Mouse (Mus musculus): ENCODE results near the gene Anxa6.
"Not testable (repeated sequence)": the region's sequence is repeated elsewhere in the genome, so short reads cannot be mapped to it uniquely, and the experiment has no call there.

Anxa6 gene

DNA sequence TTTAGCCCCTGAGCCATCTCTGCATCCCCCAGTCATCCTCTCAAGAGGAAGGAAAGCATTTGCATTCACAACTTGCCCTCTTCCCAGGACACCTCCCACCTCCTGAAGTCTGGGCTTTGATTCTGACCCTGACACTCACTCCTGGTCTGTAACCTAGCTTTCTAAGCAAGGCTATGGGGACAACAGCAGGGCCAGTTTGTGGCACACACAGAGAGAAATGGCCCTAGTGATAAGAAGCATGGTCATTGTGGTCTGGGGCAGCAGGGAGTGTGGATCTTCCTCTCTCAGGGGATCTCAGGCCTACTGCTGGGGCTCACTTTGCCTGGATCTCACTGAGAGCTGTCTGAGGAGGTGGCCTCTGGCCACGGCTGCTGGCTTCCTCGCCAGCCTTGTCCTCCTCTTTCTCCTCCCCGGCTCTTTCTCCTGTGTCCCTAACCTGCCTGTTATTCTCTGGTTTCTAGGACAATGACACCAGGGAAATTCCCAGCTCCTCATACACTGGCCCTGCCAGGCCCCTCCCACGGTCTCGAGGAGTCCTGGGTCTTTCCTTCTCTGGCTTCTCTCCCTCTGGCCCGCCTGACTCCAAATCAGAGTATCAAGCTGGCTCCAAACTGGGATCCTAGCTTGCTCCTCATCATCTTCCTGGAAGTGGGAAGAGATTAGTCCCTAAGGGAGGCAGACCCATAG lies 71.9 kb downstream of the Anxa6 start:
- DNase-seq (ENCODE audit: low spot score), result no peak

DNA sequence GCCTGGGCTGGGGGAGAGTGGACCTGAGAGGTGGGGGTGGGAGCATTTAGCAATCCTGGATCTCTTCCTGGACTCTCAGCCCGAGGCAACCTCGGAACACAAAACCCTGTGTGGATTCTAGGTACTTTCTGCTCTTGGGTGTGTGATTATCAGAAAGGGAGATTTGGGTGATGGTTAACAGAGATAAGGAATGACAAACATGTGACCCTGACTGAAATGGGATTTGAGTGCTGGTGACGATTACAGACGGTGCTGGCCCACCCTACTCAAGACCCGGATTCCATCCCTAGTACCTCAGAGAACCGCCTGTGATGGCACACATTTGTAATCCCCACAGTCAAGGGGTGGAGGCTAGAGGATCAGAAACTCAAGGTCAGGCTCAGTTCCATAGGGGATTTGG lies 73.0 kb downstream of the Anxa6 start:
- no peak for DNase-seq (ENCODE audit: low spot score)

DNA sequence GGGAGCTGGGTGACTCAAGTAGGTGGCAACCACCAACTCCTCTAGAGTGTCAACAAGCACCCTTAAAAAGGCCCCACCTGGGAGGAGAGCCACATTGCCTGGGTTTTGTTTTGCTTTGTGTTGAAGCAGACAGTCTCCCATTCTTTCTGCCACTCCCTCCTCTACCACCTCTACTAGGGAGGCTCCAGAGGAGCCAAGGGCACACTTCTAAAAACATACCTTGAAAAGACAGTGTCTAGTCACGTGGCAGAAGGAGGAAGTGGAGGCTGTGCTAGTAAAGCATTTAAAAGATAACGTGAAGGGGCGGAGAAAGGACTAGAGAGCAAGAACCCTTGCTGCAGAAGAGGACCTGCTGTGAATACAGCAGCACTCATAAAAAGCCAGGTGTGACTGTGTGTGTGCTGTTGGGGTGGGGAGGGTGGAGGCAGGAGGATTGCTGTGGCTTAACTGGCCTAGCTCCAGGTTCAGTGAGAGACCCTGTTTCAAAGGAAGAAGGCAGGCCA lies 74.6 kb downstream of the Anxa6 start:
- no peak for DNase-seq (ENCODE audit: low spot score)

DNA sequence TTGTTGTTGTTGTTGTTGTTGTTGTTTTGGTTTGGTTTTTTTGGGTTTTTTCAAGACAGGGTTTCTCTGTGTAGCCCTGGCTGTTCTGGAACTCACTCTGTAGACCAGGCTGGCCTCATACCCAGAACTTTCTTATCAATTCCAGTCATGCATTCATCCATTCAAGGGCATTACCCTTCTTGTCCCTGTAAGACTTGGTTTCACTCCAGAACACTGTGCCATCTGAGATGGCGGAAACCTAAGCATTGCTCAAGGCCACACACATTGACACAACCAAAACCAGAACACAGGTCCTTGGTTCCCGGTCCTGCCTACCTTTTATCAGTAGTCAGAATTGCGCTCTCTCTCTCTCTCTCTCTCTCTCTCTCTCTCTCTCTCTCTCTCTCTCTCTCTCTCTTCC lies 75.5 kb downstream of the Anxa6 start:
- not testable (repeated sequence) for DNase-seq (ENCODE audit: low spot score)

DNA sequence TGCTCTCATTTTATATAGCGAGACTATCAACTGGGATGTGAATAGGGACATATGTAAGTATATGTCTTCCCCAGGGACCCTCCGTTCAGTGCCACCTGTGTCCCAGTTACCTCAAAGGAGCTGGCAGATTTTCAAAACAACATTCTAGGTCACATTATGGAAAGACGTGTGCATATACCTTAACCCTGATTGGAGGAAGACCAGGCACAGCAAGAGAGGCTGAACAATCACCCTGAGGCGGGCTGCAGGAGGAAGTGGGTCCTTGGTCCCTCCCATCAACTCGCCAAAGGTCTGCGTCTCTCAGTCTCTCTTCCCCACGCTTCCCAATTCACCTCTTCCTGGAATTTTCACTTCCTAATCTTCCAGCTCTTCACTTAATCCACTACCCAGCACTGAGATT lies 76.3 kb downstream of the Anxa6 start:
- no peak for DNase-seq (ENCODE audit: low spot score)

DNA sequence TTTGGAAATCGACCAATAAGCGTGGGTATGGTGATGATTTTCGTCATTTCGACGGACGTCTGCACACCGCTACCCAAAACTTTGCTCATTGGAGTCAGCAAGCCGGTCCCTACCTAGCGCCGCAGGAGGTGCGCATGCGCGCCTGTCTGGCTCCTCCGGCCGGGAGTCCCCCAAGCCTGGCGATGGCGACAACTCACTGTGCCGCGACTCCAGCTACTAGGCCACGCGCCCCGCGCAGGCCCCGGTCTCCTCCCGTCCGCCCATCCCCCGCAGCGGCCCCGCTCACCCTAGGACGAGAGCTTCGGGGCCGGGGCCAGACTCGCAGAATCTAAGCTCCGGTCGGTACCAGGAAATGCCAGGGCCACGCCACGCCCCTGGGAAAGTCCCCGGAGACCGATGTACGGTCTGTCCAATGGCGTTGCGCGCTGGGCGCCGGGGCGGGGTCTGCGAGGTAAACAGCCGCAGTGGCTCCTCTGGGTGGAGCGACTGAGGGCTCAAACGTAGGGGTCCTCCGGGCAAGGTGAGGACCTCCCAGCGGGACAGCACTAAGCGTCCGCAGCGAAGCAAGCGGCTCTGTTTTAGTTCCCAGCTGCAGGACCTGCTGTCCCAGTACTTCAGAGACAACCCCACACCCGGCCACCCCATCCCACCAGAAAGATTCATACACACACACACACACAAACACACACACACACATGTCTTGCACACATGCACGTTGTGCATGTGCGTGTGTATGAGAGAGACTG lies 77.3 kb downstream of the Anxa6 start:
- peak; percentile 95 for DNase-seq (ENCODE audit: low spot score)

DNA sequence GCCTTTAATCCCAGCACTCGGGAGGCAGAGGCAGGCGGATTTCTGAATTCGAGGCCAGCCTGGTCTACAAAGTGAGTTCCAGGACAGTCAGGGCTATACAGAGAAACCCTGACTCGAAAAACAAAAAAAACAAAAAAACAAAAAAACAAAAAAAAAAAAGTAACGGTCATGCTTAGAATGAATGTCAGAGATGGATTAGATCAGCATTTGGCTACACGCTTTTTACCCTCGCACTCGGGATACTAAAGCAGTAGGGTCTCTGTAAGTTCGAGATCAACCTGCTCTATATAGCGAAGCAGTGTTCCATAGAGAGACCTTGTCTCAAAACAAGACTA lies 77.9 kb downstream of the Anxa6 start:
- not testable (repeated sequence) for DNase-seq (ENCODE audit: low spot score)

DNA sequence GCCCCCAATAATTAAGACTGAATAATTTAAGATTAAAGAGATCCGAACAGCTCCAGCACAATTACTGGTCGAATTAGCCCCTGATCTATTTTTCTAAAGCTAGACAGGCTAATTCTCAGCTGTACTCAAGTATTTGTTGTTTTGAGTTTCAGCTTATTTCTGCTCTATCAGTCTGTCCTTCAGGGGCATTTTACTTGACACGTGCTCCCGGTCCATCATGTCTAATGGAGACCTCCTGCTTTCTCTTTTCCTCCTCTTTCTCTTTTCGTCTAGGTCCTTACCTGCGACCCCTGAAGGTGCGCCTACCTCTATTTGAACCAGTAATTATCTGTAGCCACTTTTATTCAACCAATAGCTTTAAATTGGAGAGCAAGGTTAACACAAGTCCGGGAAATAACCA lies 78.5 kb downstream of the Anxa6 start:
- DNase-seq (ENCODE audit: low spot score), result no peak

DNA sequence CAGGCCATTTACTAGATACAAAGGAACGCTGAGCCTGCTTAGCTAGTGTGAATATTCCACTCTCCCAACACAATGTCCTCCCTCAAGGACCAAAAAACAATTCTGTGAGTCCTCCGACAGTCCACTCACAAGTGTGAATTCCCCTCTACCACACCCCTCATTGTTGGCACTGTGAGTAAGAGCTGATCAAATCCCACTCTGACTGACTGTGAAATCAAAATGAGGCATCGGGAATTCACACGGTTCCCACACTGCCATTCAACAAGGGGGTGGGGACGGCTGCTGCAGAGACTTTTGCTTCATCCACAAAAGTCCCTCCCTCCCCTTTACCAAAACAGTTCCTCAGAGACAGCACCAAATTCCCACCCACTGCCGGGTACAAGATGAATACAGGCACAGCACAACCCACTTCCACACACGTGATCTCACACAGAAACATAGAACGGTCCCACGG lies 79.2 kb downstream of the Anxa6 start:
- no peak for DNase-seq (ENCODE audit: low spot score)

DNA sequence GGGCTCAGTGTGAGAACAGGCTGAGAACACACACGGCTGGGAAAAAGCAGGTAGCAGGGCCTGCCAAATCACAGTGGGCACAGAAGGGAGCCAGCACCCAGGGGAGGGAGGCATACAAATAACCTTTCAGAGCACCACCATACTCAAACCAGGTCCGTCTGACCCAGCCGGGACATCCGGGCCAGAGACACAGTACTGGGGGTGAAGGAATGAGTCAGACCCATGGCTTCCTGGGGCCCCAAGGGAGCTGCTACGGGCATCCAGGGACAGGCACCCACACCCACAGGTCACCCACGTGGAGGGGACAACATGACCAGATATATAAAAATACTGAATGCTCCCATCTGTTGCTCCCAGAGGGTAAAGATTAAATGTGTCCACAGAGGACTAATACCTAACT lies 80.6 kb downstream of the Anxa6 start:
- no peak for DNase-seq (ENCODE audit: low spot score)

DNA sequence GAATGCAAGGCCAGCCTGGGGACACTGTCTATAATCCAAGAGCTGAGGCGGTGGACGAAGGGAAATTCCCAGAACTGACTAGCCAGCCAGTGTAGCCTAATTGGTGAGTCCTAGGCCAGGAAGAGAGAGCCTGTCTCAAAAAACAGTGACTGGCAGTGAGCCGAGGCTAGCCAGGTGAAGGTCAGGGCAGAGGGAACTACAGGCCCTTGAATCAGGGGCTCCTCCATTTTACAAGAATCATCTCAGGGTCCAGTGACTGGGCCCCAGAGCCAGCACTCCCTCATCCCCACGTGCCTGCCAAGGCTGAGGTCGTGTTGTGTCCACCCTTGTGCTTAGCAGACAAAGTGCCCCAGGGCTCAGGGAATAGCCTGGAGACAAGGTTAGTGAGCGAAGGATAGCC lies 82.6 kb downstream of the Anxa6 start:
- no peak for DNase-seq (ENCODE audit: low spot score)

DNA sequence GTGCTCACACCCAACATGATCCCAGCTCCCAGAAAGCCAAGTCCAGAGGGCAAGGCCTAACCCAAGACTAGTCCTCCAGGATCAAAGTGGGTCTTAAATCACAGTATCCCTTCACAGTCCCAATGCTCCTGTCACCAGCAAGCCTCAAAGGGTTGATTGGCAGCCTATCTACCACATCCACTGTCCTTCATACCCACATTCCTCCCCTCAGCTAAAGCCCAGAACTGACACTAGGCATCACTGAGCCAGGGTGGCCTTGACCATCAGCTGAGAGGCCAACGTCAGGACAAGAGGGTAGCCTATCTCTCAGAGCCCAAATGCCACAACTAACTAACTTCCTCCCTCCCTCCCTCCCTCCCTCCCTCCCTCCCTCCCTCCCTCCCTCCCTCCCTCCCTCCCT lies 83.5 kb downstream of the Anxa6 start:
- DNase-seq (ENCODE audit: low spot score), result no peak

DNA sequence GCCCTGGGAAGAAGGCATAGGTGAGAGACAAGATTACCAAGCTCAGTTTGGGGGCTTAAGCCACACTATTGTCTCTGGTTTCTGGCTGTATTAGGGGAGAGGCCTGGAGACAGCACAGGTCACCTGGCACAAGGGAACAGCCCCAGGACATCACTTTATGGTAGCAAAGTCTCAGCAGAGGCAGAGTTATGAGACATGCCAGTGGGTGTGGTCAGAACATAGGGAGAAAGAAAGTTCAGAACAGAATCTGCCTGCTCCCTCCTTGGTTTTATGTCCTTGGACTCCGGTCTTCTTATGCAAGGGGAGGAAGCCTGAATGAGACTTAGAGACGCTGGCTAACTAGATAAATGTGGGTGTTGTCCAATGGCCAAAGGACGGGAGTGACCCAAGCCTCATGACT lies 88.5 kb downstream of the Anxa6 start:
- no peak for DNase-seq (ENCODE audit: low spot score)

DNA sequence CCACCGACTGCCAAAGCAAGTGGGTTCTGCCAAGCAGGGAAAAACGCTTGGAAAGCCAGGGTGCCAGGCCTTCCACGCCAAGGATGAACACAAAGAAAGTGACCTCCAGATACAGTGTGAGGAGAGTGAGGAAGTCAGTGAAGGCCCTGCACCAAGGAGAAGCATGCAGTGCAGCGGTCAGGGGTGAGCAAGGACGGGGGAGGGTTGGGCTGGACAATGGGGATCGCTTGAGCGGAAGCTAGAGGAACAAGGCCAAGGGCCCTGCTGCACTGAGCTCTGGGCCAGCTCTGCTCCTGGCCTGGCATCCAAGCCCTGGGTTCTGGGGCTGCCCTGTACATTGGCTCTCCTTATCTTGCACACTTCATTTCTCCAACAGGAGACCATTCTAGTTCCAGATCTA lies 93.2 kb downstream of the Anxa6 start:
- DNase-seq (ENCODE audit: low spot score), result peak; percentile 79

DNA sequence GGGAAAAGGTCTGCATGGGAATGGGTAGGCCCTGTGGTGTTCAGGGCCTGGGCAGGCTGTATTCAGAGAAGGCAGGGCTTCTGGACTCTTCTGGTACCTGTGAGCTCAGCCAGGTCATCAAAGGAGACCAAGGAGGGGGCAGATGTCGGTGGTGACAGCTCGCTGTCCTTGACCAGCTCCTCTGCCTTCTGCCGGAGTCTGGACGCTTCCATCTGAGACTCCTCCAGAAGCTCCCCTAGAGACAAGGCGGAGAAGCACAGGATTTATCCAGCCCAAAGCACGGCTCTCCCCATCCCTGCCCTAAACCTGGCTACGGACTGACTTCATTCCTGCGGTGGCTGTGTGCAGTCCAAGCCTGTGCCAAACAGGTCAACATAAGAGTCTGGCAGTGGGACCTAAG lies 93.7 kb downstream of the Anxa6 start:
- no peak for DNase-seq (ENCODE audit: low spot score)

DNA sequence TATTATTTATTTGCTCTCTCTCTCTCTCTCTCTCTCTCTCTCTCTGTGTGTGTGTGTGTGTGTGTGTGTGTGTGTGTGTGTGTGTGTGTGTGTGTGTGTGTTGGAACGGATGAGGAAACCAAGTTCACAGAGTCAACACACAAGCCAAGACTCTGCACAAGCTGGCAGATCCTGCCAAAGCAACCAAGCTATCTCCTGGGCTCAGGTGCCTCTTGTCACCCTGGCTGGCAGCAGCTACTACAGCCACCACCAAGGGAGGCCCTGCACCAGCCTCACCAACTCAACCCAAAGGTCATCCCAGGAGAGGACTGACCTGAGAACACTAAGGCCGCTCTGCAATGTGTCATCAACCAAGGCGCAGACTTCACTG lies 96.5 kb downstream of the Anxa6 start:
- DNase-seq (ENCODE audit: low spot score), result no peak

DNA sequence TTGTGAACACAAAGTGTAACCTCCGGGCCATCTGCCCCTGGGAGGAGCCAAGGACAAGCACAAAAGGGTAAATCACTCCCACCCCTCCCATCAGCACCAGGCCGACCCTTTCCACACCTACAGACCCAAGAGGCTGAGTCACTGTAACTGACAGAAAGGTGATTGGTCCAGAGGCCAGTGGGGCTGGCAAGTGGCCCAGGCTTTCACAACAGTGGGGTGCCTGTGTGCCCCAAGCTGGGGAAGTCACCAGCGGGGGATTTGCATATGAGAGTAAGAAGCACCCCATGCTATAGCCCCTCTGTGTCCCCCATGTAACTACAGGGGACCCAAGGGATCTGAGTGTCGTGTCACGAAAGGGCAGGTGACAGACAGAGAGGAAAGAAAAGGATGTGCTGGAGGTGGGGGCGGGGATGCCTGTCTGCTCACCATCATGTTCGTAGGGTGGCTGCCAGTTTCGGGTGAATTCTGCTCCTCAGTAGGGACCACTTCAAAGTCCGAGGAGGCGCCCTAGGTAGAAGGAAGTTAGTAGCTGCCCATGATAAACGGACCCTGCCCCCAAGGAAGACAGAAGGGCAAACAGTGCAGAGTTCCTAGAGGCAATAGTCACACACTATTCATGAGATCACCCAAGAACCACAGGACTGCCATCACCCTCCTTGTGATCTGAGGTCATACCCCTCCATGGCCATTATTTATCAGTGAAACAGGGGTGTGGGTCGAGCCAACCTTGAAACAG lies 97.0 kb downstream of the Anxa6 start:
- DNase-seq (ENCODE audit: low spot score), result no peak

DNA sequence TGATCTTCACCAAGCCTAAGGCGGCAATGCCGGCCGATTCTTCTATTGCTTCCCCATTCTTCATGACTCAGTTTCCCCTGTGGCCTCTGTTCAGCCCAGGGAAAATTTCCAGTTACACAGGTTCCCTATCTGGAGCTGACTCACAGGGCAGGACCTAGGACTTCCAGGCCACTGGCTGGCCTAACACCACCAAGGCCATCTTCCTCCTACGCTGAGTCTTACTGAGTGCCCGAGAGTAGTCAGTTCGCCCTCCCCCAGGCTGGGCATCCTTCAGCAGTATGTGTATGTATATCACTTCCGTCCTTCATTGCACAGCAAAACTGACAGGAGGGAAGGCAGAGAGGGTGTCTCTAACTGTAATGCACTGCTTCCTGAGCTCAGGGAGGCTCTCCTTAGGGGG lies 99.0 kb downstream of the Anxa6 start:
- DNase-seq (ENCODE audit: low spot score), result peak; percentile 47

DNA sequence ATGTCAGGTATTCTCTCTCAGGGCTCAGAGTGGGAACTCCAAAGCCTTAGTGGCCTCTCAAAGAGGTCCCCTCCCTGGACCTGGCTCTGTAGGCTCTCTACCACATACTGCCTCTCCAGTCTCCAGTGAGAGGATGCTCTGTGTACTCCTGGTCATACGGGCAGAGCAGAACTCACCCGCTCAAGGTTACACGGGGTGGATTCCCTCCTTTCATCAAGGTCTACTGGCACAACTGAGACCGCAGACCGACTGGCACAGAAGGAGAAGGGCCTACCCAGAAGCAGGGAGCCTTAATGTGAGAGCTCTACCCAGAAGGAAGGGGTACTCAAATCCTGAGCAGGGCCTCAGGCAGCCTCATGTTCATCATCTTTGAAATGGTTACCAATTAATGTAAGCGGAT lies 100.7 kb downstream of the Anxa6 start:
- no peak for DNase-seq (ENCODE audit: low spot score)

DNA sequence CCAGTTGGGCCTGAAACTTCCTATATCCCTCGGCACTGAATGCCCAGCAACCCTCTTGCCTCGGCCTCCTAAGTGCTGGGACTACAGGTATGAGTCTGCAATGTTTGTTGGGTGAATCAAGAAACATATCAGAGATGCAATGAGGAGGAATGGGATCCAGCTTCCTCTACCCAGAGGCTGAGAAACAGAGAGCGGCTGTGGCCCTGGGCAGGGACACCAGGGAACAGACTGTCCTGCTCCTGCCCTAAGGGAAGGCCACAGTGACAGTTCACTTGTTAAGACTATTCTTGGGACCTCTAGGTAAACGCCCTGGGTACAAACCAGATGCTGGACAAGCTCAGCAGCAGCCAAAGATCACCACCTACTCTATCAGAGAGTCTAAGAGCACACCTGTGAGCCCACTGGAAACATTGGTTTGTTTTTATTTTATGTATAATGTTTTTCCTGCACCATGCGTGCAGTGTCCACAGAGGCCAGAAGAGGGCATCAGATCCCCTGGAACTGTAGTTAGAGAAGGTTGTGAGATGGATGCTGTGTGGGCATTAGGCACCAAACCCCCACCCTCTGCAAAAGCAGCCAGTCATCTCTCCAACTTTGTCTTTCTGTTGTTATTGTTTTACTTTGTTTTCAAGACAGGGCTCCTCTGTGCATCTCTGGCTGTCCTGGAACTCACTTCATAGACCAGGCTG lies 101.7 kb downstream of the Anxa6 start:
- no peak for DNase-seq (ENCODE audit: low spot score)

DNA sequence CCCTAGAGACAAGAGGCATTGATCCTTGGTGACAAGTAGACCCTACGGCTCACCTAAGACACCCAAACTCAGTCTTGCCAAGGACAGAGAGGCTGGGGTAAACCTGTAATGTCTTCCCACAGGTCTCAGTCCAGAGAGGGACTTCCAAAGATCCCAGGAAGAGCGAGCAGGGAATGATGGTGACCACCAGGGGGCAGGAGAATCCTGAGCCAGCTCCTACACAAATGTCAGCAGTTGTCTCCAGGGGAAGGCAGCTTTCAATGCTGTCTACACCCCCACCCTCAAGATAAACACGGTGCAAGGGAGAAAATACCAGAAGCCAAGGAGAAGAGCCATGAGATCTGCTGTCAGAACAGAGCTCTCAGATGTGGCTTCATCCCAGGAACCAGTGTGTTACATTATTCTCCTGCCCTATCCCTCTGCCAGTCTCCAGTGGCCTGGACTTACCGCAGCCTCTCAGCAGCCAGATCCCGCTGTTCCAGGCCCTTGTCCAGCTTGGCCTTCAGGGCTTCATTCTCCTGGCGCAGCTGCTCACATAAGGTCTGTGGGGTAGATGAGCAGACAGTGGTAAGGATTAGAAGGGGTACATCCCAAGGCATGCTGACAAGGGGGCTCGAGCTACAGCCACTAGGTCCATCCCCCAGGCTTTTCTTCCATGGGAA lies 102.8 kb downstream of the Anxa6 start:
- no peak for DNase-seq (ENCODE audit: low spot score)

DNA sequence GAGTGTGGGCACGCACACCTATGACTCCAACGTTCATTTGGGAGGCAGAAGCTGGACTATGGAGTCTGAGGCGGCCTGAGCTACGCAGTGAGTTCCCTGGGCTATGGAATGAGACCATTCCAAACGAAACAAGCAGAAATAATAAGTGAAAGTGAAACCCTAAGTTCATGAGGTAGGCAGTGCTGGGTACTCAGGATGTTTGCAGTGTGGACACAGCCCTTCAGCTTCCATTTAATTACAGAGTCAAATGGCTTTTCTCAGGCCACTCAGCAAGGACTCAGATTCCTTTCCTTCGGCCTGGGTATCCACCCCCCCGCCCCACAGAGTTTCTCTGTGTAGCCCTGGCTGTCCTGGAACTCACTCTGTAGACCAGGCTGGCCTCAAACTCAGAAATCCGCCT lies 103.5 kb downstream of the Anxa6 start:
- DNase-seq (ENCODE audit: low spot score), result no peak
